In genomic region chr16:72239631-72240030, GRCm38 (mm10) we compare ENCODE assay signal across 4 mouse cellular contexts.
"Had no signal": no experiment of that assay in that cellular context is flagged by ENCODE, and none has a peak within 500 bp of the region (broad histone marks: within the 10 kb centered on the region; RNA-seq: fewer than 3 reads in every experiment).

No protein-coding gene starts in this region.

- DNase-seq: kidney, postnatal 14 days; lung, adult 2 months; lung, postnatal 4 days; thymus, postnatal 4 days had no signal
